Mouse (Mus musculus): ENCODE results near the gene Ptges. TPM values are rescaled to one million over a fixed set of nuclear protein-coding genes. Genes with fewer than 3 reads are reported as not detected.
"Not testable (repeated sequence)": the region's sequence is repeated elsewhere in the genome, so short reads cannot be mapped to it uniquely, and the experiment has no call there.

Gene Ptges
- 1 to 10 TPM; 1.5 to 2.6 TPM for total RNA-seq (2021)
- long read RNA-seq, experiment 1, partial matches to known transcripts: 0 of 2 reads
- long read RNA-seq, experiment 1, other reads (novel, unspliced or antisense): 1 of 2 reads
- long read RNA-seq, experiment 2, partial matches to known transcripts: 0 of 1 reads
- long read RNA-seq, experiment 2, other reads (novel, unspliced or antisense): 1 of 1 reads

DNA sequence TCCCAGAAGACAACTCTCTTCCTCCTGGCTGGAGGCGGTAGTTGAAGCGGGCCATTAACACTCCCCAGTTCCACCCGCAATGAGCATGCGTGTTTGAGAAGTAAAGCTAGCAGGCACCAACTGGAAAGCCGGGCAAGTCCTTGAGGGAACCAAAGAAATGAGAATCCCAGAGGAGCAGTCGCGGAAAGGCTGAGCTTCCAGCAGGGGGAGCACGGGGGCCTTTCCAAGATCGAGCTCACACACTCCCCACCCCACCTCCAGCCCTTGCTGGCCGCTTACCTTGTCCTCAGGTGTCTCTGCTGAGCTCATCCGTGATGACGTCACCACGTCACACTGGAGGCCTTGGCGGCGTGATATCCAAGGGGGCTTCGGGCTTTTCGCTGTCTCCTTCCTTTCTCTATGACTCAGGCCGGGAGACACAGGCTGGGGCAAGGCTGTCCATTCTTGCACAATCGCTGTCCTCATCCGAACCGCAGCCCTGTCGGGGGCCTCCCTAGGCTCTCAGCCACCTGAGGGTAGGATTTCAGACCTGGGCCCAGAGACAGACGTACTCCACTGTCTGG, at the start of gene Ptges:
Gene Ptges (minus strand): TSS at position 381 of the 563 bp plus-strand sequence.
- DNase-seq: peak; percentile 76 to 83

- DNase-seq: peak; percentile 91 to 93
Measured at GRCm38 (mm10) chr2:30967352-30968327, 38.0 kb upstream of the Ptges start, which contains the start of gene Tor1a. TSS of gene Tor1a (minus strand) at chr2:30967933.

DNA sequence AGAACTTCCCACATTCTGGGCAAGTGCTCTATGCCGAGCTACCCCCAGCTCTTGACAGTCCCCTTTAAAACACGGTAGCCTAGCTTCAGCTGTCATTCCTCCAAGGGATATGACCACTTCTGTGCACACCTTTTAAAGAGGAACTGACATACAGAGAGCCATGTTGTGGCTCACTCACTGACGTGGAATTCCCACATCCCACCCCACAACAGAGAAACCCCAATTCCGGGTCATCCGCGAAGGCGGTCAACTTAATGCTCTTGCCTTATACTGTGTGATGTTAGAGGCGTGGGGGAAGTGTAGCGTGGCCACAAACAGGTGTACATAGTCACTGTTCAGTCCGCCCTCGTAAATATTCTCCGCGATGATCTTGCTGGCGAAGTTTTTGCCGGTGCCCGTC, 37.2 kb upstream of the Ptges start:
- DNase-seq: no peak

- no peak for DNase-seq
Measured at GRCm38 (mm10) chr2:30965627-30966026, 36.0 kb upstream of the Ptges start.

- no peak for DNase-seq
Measured at GRCm38 (mm10) chr2:30962570-30963254, 33.0 kb upstream of the Ptges start.

DNA sequence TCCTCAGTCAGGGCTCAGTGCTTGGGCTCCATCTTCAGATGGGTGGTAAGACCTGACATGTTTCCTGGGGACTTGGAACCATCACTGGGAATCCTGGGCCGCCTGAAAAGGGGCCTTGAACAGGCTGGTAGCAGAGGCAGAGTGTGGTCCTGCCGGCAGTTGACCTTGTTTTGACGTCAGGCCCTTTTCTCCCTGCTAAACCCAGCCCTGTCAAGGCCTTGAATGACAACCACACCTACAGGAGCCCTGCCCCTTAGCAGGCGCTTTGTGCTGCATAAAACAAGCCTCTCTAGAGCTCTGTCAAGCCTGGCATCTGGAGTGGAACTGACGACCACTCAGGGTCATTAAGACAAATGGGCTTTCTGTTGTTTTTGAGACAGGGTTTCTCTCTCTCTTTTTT, 30.2 kb upstream of the Ptges start:
- no peak for DNase-seq

- no peak for DNase-seq
Measured at GRCm38 (mm10) chr2:30958726-30959125, 29.1 kb upstream of the Ptges start.

DNA sequence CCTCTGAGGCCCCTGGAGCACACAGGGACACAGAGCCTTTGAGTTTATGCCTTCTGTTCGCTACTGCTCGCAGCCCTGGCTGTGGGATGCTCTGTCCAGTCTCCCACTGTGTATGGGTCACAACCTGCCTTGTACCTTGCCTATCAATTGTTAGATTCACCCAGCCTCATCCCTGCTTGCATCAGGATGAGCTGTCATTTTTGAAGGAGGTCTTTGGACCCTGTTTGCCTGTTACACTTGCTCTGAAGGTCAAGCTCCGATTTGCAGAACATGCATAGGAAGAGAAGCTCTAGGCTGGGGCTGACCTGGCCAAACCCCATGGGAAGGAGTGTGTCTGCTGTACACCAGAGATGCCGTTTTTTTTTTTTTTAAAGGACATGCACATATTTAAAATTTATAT, 27.8 kb upstream of the Ptges start:
- no peak for DNase-seq

- peak in 1 of 2 experiments; percentile 18 for DNase-seq
Measured at GRCm38 (mm10) chr2:30954797-30955196, 25.1 kb upstream of the Ptges start.

DNA sequence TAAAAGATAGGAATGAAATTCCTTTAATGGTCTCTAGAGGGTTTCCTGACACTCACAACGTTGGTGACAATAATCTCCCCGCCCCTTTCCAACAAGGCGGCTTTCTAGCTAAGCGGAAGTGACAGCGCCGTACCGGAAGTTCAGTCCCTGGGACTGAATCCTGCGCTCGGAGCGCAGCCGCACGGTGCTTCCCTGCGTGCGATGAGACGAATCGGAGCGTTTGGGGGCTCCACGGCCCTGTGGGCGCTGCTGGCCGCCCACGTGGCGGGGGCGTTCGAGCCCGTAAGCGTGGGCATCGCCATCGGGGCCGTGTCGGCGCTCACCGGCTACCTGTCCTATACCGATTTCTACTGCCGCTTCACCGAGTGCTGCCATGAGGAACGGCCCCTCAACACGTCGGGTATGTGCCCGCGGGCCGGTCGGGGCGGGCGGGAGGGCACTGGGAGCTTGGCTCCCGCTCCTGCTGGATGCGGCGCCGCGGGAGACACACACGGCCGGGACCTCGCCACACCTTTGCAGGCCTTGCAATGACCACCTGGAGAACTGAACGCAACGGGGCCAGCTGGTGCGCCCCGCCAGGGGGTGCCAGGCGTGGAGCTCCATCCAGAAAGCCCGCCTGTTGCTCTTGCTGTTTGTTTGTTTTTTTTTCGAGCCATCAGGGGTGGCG, 23.3 kb upstream of the Ptges start, which contains the start of gene Tor1b:
Gene Tor1b (plus strand): TSS at position 136 of the 667 bp plus-strand sequence.
- DNase-seq: peak; percentile 89 to 93

DNA sequence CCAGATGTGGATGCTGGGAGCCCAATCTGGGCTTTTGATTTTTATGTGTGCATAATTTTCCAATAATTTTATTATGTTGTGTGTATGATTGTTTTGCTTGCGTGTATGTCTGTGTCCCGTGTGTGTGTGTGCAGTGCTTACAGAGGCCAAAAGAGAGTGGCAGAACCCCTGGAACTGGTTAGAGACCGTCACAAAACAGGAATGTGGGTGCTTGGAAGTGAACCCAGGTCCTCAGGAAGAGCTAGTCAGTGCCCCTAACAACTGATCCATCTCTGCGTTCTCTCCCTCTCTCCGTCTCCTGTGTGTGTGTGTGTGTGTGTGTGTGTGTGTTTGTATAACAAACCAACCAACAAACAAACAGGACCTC, 22.8 kb upstream of the Ptges start:
- DNase-seq: no peak

- peak; percentile 72 to 78 for DNase-seq
Measured at GRCm38 (mm10) chr2:30942603-30943011, 12.9 kb upstream of the Ptges start.

DNA sequence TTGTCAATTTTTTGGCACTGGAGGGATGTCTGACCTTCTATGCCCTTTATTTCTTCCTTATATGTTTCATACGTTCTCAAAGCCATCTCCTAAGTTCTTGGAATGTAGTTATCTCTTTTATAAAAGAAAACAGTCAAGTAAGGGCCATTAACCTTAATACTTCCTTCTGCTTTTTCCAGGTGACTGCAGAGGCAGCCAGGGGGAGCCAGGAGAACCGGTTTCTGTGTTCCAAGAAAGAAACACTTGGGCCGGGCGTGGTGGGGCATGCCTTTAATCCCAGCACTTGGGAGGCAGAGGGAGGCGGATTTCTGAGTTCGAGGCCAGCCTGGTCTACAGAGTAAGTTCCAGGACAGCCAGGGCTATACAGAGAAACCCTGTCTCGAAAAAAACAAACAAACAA, 12.5 kb upstream of the Ptges start:
- not testable (repeated sequence) for DNase-seq

DNA sequence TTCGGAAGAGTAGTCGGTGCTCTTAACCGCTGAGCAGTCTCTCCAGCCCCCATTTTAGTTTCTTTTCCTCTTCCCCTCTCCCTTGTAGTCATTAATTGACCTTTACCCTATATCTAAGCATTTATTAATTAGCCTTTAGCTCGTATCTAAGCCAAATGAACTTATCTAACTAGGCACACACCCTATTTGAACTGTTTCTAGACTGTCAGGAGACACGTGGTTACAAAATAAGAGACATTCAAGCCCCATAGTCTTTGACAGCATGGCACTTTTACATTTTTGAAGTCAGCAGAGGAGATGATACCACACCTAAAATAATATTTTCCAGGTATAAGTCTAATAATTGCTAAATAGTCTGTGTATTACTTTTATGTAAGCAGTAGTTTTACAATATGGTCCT, 11.9 kb upstream of the Ptges start:
- DNase-seq: no peak

GRCm38 (mm10) chr2:30938574-30938991, 8.9 kb upstream of the Ptges start:
- no peak for DNase-seq

GRCm38 (mm10) chr2:30937731-30938130, 8.1 kb upstream of the Ptges start:
- DNase-seq: no peak

- DNase-seq: no peak
Measured at GRCm38 (mm10) chr2:30936808-30937207, 7.1 kb upstream of the Ptges start.

- peak; percentile 73 to 90 for DNase-seq
Measured at GRCm38 (mm10) chr2:30933917-30934450, 4.3 kb upstream of the Ptges start.

DNA sequence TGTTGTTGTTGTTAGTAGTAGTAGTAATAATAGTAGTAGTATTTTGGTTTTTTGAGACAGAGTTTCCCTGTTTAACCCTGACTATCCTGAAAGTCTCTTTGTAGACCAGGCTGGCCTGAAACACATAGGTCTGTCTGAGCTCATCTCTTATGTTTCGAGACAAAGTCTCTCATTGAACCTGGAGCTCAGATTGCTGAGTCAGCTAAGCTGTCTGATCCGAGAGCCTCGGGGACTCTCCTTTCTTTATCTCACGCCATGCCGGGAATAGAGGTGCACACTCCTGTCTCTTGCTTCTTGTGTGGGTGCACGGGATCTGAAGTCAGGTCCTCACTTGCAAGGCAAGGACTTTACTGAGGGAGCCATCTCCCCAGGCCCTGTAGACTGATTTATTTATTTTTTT, 3.4 kb upstream of the Ptges start:
- DNase-seq: no peak

GRCm38 (mm10) chr2:30931922-30932321, 2.3 kb upstream of the Ptges start:
- DNase-seq: no peak

- DNase-seq: not testable (repeated sequence)
Measured at GRCm38 (mm10) chr2:30930846-30931245, 1.2 kb upstream of the Ptges start.

Data from heart, adult 18-20 months (tissue).